Mouse (Mus musculus): ENCODE results near the gene Wfdc12. TPM values are rescaled to one million over a fixed set of nuclear protein-coding genes. Genes with fewer than 3 reads are reported as not detected.

The Wfdc12 gene
- polyA plus RNA-seq, 1 experiment from 2014 or later = not detected

DNA sequence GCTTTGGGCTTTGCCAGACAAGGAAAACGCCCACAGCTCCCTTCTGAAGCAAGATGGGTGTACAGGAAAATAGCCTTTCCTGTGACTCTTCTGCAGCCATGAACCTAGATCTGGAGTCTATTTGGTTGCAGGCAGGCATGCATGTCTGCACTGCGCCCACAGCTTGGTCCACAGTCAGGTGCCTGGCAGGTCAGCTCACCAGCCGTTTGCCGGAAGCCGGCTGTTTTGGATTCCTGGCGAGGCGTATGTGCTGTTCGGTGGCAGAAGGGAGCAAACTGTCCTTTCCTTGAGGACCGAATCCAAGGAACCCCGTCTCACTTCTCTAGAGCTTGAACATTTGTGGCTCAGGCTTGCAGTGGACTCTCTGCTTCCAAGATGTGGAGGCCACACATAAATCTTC, 36.4 kb downstream of the Wfdc12 start:
- peaks cover 14% of the 10 kb centered on the region for H3K4me1 ChIP-seq
- no peaks in the 10 kb centered on the region for H3K27me3 ChIP-seq
- 94% methylated on average over 10 of the region's 10 CpGs for WGBS

DNA sequence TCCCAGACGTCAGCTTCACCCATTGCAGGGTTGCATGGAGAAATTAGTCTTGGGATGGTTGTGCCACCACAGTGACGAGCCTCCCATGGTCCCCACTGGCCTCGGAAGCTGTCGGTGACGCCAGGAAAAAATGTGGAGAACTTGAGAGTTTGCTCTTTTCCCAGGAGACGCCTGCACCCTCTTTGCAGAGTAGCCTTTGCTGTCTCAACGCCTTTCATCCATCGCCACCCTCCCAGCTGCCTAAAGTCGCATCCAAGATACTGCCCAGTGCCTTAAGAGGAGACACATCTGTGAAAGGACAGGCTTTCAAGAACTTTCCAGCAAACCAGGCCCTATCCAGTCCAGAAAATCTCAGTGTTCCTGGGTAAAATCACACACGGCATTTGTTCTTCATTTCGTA, 38.1 kb downstream of the Wfdc12 start:
- Histone ChIP-seq H3K4me1 (peaks cover 14% of the 10 kb centered on the region), H3K36me3 (peaks cover 12% of the 10 kb centered on the region), H3K4me2 (replicated peaks) (no peak overlapping the region), H3K4me3 (replicated peaks) (no peak overlapping the region), H3K9ac (no peak overlapping the region), H3K27ac (replicated peaks) (no peak overlapping the region), H3K9me3 (replicated peaks) (no peaks in the 10 kb centered on the region), H3K27me3 (no peaks in the 10 kb centered on the region)
- no peak for ATAC-seq (ENCODE audit: insufficient number of reproducible peaks, low FRiP score, low TSS enrichment, low read depth)
- 93% methylated on average over 11 of the region's 11 CpGs for WGBS

More for the DNA sequence above, 36.4 kb downstream of the Wfdc12 start:
- Histone ChIP-seq H3K9me3 (replicated peaks) (no peaks in the 10 kb centered on the region), H3K9ac (no peak overlapping the region), H3K27ac (replicated peaks) (no peak overlapping the region), H3K4me2 (replicated peaks) (no peak overlapping the region), H3K36me3 (peaks cover 12% of the 10 kb centered on the region), H3K4me3 (replicated peaks) (no peak overlapping the region)
- no peak for ATAC-seq (ENCODE audit: insufficient number of reproducible peaks, low FRiP score, low TSS enrichment, low read depth)

DNA sequence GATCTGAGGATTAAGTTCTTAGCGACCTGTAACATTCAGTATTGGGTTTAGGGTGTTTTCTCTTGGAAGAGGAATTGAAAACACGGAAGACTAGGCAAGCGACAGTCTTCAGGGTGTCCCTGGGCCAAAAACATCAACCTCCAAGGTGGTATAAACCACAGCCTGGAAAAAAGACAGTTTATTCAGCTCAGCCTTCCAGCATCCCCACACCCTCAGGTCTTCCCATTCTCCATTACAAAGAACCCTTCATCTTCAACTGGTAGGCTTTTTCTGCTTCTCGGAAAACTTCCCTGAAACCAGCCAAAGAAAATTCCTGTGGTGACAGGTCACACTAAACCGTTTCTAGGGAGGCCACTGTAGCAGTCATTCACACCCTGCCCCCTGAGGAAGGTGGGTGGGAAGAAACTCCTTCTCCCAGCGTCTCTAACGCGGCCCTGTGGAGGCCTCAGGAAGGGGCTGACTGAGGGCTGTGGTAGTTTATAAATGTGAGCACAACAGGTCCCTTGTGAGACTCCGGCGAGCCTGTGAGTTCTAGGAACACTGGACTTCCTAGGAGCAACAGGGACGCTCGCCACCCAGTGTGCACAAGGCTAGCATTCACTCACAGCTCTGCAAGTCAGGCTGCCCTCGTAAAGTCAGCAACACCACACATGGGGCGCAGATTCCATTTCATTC, 40.2 kb downstream of the Wfdc12 start:
- Histone ChIP-seq H3K4me3 (replicated peaks) (no peak overlapping the region), H3K4me1 (peaks cover 14% of the 10 kb centered on the region), H3K36me3 (peaks cover 16% of the 10 kb centered on the region), H3K4me2 (replicated peaks) (no peak overlapping the region), H3K27me3 (no peaks in the 10 kb centered on the region), H3K9me3 (replicated peaks) (no peaks in the 10 kb centered on the region), H3K27ac (replicated peaks) (peak overlapping the region; percentile 66), H3K9ac (no peak overlapping the region)
- ATAC-seq (ENCODE audit: insufficient number of reproducible peaks, low FRiP score, low TSS enrichment, low read depth) = peak; percentile 78
- 29% methylated on average over 14 of the region's 14 CpGs for WGBS

DNA sequence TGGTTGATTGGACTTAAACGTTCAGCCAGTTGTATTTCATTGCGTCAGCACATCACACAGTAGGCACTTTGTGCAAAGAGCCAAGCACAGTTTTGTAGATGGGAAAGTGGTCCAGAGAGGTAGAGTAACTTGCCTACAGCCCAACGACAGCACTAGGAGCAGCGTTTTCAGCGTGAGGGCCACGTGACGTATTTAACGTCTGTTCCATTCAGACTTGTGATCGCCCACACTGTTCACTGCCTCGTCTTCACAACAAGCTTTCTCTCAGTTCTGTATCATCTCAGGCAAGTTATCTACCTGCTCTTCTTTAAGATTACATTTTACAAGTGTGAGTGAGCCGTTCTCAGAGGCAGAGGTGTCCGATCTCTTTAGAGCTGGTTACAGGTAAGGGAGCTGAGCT, 43.9 kb downstream of the Wfdc12 start:
- 94% methylated on average over 12 of the region's 12 CpGs for WGBS
- Histone ChIP-seq H3K27ac (replicated peaks) (no peak overlapping the region), H3K9ac (no peak overlapping the region), H3K36me3 (peaks cover 6% of the 10 kb centered on the region; the same call in 1 of the 2 replicates), H3K9me3 (replicated peaks) (no peaks in the 10 kb centered on the region), H3K27me3 (no peaks in the 10 kb centered on the region), H3K4me1 (peaks cover 30% of the 10 kb centered on the region), H3K4me2 (replicated peaks) (no peak overlapping the region), H3K4me3 (replicated peaks) (no peak overlapping the region)
- ATAC-seq (ENCODE audit: insufficient number of reproducible peaks, low FRiP score, low TSS enrichment, low read depth) = no peak

DNA sequence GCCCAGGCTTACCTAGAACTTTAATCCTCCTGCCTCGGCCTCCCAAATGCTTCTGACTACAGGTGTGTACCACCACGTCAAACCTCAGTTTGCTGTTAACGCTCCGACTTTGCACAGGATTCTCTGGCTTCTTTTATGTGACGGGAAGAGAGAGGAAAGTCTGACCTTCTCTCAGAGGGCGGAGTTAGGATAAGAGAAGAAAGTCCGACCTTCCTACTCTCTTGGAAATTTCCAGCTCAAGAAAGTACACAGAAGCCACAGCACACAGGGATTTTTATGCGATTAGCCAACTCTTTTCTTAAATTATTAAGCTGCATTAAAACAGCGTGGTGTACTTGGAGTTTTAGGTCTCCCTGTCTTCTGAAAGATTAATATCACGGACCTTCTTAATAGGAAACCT, 45.9 kb downstream of the Wfdc12 start:
- H3K4me3 ChIP-seq (replicated peaks) = no peak overlapping the region
- no peak for ATAC-seq (ENCODE audit: insufficient number of reproducible peaks, low FRiP score, low TSS enrichment, low read depth)
- no peak overlapping the region for H3K9ac ChIP-seq
- WGBS = 84% methylated on average over 10 of the region's 10 CpGs
- H3K27me3 ChIP-seq = no peaks in the 10 kb centered on the region
- H3K27ac ChIP-seq (replicated peaks) = no peak overlapping the region
- no peaks in the 10 kb centered on the region for H3K9me3 ChIP-seq (replicated peaks)
- H3K4me2 ChIP-seq (replicated peaks) = no peak overlapping the region
- 0 out of 2 replicates have a peak, but pooled peaks cover 20% of the 10 kb centered on the region for H3K4me1 ChIP-seq
- 0 out of 2 replicates have a peak, but pooled peaks cover 4% of the 10 kb centered on the region for H3K36me3 ChIP-seq

DNA sequence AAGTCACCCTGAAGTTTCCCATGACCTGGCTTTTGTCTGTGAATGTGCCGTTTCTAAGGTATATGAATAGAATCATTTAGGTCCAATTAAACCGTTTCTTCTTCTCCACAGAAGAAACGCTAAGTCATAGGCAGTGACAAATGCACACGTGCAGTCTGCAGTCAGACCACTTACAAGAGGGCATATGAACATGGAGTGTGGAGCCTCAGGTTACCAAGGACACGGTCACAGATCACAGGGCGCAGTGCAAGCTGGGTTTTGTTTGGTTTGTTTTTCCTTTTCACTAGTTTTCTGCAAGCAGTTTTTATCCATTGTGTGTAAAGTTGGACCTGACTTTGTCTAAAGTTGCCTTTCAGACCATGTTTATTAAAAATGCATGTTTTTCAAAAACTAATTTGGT, 46.4 kb downstream of the Wfdc12 start:
- Histone ChIP-seq H3K36me3 (0 out of 2 replicates have a peak, but pooled peaks cover 4% of the 10 kb centered on the region), H3K9ac (no peak overlapping the region), H3K9me3 (replicated peaks) (no peaks in the 10 kb centered on the region), H3K4me3 (replicated peaks) (no peak overlapping the region), H3K4me1 (0 out of 2 replicates have a peak, but pooled peaks cover 20% of the 10 kb centered on the region), H3K27me3 (no peaks in the 10 kb centered on the region), H3K27ac (replicated peaks) (no peak overlapping the region), H3K4me2 (replicated peaks) (no peak overlapping the region)
- no peak for ATAC-seq (ENCODE audit: insufficient number of reproducible peaks, low FRiP score, low TSS enrichment, low read depth)
- 75% methylated on average over 6 of the region's 6 CpGs for WGBS

DNA sequence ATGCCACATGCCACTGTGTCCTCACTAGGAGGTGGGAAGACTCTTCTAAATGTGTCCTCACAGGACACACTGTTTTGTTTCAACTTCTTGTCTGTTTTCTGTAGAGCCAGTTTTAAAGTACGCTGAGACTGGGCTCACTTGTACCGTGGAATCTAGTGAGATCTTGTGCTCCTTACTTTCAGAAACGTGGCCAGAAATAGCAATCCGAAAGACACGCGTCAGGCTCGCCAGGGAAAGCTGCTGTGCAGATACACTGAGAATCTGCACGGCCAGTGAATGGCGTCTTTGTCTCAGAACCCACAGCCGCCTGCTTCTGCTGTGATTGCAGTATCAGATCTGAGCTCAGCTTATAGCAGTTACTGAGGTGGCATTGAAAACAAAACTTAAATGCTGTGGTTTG, 48.4 kb downstream of the Wfdc12 start:
- Histone ChIP-seq H3K9me3 (replicated peaks) (no peaks in the 10 kb centered on the region), H3K9ac (no peak overlapping the region), H3K4me3 (replicated peaks) (no peak overlapping the region), H3K4me2 (replicated peaks) (no peak overlapping the region), H3K27ac (replicated peaks) (peak overlapping the region; percentile 80), H3K36me3 (0 out of 2 replicates have a peak, but pooled peaks cover 4% of the 10 kb centered on the region), H3K27me3 (no peaks in the 10 kb centered on the region), H3K4me1 (peaks cover 34% of the 10 kb centered on the region)
- ATAC-seq (ENCODE audit: insufficient number of reproducible peaks, low FRiP score, low TSS enrichment, low read depth) = 0 out of 2 replicates have a peak, but pooled peaks have one; percentile 31
- 24% methylated on average over 10 of the region's 10 CpGs for WGBS

Other genes with a start within 250 kb of the Wfdc12 start
- gene Ywhab, start 195.6 kb downstream of the Wfdc12 start, polyA plus RNA-seq (2015; fragmentation: Nextera tagmentation; extraction: Ambion mirVana) = 291 and 294 TPM in 2 replicates
- 2.0 and 2.1 TPM in 2 replicates for gene Pabpc1l, start 165.2 kb downstream of the Wfdc12 start, polyA plus RNA-seq (2015; fragmentation: Nextera tagmentation; extraction: Ambion mirVana)
- 18.2 and 18.7 TPM in 2 replicates for gene Stk4, start 120.3 kb downstream of the Wfdc12 start, polyA plus RNA-seq (2015; fragmentation: Nextera tagmentation; extraction: Ambion mirVana)
- 59.1 and 66.0 TPM in 2 replicates for gene Tomm34, start 119.4 kb downstream of the Wfdc12 start, polyA plus RNA-seq (2015; fragmentation: Nextera tagmentation; extraction: Ambion mirVana)
- gene Kcns1, start 19.5 kb downstream of the Wfdc12 start, polyA plus RNA-seq (2015; fragmentation: Nextera tagmentation; extraction: Ambion mirVana) = 0.49 and 0.96 TPM in 2 replicates
- 6.1 and 6.6 TPM in 2 replicates for gene Wfdc5, start 7.9 kb downstream of the Wfdc12 start, polyA plus RNA-seq (2015; fragmentation: Nextera tagmentation; extraction: Ambion mirVana)
- gene Wfdc15a, start 9.5 kb upstream of the Wfdc12 start, polyA plus RNA-seq (2015; fragmentation: Nextera tagmentation; extraction: Ambion mirVana) = not detected in 2 replicates
- not detected in 2 replicates for gene Wfdc15b, start 31.1 kb upstream of the Wfdc12 start, polyA plus RNA-seq (2015; fragmentation: Nextera tagmentation; extraction: Ambion mirVana)
- gene Svs2, start 47.9 kb upstream of the Wfdc12 start, polyA plus RNA-seq (2015; fragmentation: Nextera tagmentation; extraction: Ambion mirVana) = not detected in 2 replicates
- not detected in 2 replicates for gene Svs3b, start 66.0 kb upstream of the Wfdc12 start, polyA plus RNA-seq (2015; fragmentation: Nextera tagmentation; extraction: Ambion mirVana)
- not detected in 2 replicates for gene Svs4, start 87.9 kb upstream of the Wfdc12 start, polyA plus RNA-seq (2015; fragmentation: Nextera tagmentation; extraction: Ambion mirVana)
- not detected in 2 replicates for gene Svs3a, start 98.7 kb upstream of the Wfdc12 start, polyA plus RNA-seq (2015; fragmentation: Nextera tagmentation; extraction: Ambion mirVana)
- not detected in 2 replicates for gene Svs6, start 126.1 kb upstream of the Wfdc12 start, polyA plus RNA-seq (2015; fragmentation: Nextera tagmentation; extraction: Ambion mirVana)
- not detected in 2 replicates for gene Svs5, start 142.1 kb upstream of the Wfdc12 start, polyA plus RNA-seq (2015; fragmentation: Nextera tagmentation; extraction: Ambion mirVana)
- 9.9 and 14.5 TPM in 2 replicates for gene Slpi, start 198.5 kb upstream of the Wfdc12 start, polyA plus RNA-seq (2015; fragmentation: Nextera tagmentation; extraction: Ambion mirVana)
- 0.50 and 0.98 TPM in 2 replicates for gene Rbpjl, start 212.5 kb upstream of the Wfdc12 start, polyA plus RNA-seq (2015; fragmentation: Nextera tagmentation; extraction: Ambion mirVana)
- 33.4 and 58.2 TPM in 2 replicates for gene Matn4, start 214.6 kb upstream of the Wfdc12 start, polyA plus RNA-seq (2015; fragmentation: Nextera tagmentation; extraction: Ambion mirVana)

All from embryonic facial prominence, embryonic 15.5 days (tissue).